Mouse (Mus musculus) hindbrain, embryonic 16.5 days (tissue): ENCODE results near the gene Hist1h4j. TPM values are rescaled to one million over a fixed set of nuclear protein-coding genes. Genes with fewer than 3 reads are reported as not detected.

Experiments
- microRNA-seq: library from miRNA; unstranded; fragments of <30 nt; microRNA quantifications from one replicate; pipeline ENCODE4, GENCODE M21; 2017
- polyA plus RNA-seq: library from polyadenylated mRNA; unstranded; fragments of >200 nt; fragmentation: Nextera tagmentation; extraction: Ambion mirVana; gene quantifications from 2 replicates; pipeline ENCODE4 v1.2.1, GENCODE M21; 2015

Hist1h4j gene
- polyA plus RNA-seq, 1 experiment from 2014 or later: 0.35 TPM

Small RNA genes lying within 50 kb of the gene (microRNA-seq; reads per million reads assigned to microRNA genes)
- gene Gm44357 (not detected), gene Gm44367 (not detected), gene Gm44454 (not detected)

Other genes with a start within 250 kb of the Hist1h4j start
- gene AK157302, start 239.8 kb upstream of the Hist1h4j start, polyA plus RNA-seq: 0.64 and 2.0 TPM in 2 replicates
- 6.5 and 23.7 TPM in 2 replicates for gene Gm11273, start 233.6 kb upstream of the Hist1h4j start, polyA plus RNA-seq
- 4.3 and 4.4 TPM in 2 replicates for gene Zkscan8, start 203.9 kb upstream of the Hist1h4j start, polyA plus RNA-seq
- 0.11 and 0.13 TPM in 2 replicates for gene Olfr1366, start 192.3 kb upstream of the Hist1h4j start, polyA plus RNA-seq
- gene Olfr1535, start 175.2 kb upstream of the Hist1h4j start, polyA plus RNA-seq: 0.05 and 0.09 TPM in 2 replicates
- gene Olfr1364, start 153.3 kb upstream of the Hist1h4j start, polyA plus RNA-seq: not detected in 2 replicates
- not detected in 2 replicates for gene Olfr1362, start 121.0 kb upstream of the Hist1h4j start, polyA plus RNA-seq
- 0.05 TPM in 1 of 2 replicates, not detected in the other for gene Olfr11, start 92.5 kb upstream of the Hist1h4j start, polyA plus RNA-seq
- not detected in 2 replicates for gene Olfr1361, start 71.7 kb upstream of the Hist1h4j start, polyA plus RNA-seq
- gene Olfr1360, start 57.7 kb upstream of the Hist1h4j start, polyA plus RNA-seq: not detected in 2 replicates
- gene Olfr1359, start 37.0 kb upstream of the Hist1h4j start, polyA plus RNA-seq: not detected in 2 replicates
- gene Hist1h2bl, start 18.9 kb upstream of the Hist1h4j start, polyA plus RNA-seq: not detected in 2 replicates
- gene Hist1h2ai, start 18.6 kb upstream of the Hist1h4j start, polyA plus RNA-seq: 5.1 and 6.5 TPM in 2 replicates
- 0.98 TPM in 1 of 2 replicates, not detected in the other for gene Hist1h3h, start 17.4 kb upstream of the Hist1h4j start, polyA plus RNA-seq
- gene Hist1h2bm, start 13.0 kb upstream of the Hist1h4j start, polyA plus RNA-seq: 0.50 and 1.2 TPM in 2 replicates
- gene Hist1h4k, start 15.4 kb downstream of the Hist1h4j start, polyA plus RNA-seq: not detected in 2 replicates
- 3.3 and 4.8 TPM in 2 replicates for gene Hist1h2ak, start 18.8 kb downstream of the Hist1h4j start, polyA plus RNA-seq
- gene Hist1h2bn, start 19.1 kb downstream of the Hist1h4j start, polyA plus RNA-seq: not detected in 2 replicates
- 2.7 and 3.1 TPM in 2 replicates for gene Hist1h1b, start 45.6 kb downstream of the Hist1h4j start, polyA plus RNA-seq
- gene Hist1h3i, start 48.3 kb downstream of the Hist1h4j start, polyA plus RNA-seq: 19.4 and 19.7 TPM in 2 replicates
- gene Hist1h2an, start 52.2 kb downstream of the Hist1h4j start, polyA plus RNA-seq: 1.2 TPM in 1 of 2 replicates, not detected in the other
- gene Hist1h2bp, start 52.4 kb downstream of the Hist1h4j start, polyA plus RNA-seq: not detected in 2 replicates
- 4.0 and 4.4 TPM in 2 replicates for gene Hist1h2bq, start 75.1 kb downstream of the Hist1h4j start, polyA plus RNA-seq
- gene Hist1h2ao, start 75.4 kb downstream of the Hist1h4j start, polyA plus RNA-seq: not detected in 2 replicates
- gene Hist1h4m, start 76.7 kb downstream of the Hist1h4j start, polyA plus RNA-seq: not detected in 2 replicates
- 2.9 and 4.2 TPM in 2 replicates for gene Hist1h4n, start 97.1 kb downstream of the Hist1h4j start, polyA plus RNA-seq
- gene Hist1h2ap, start 98.4 kb downstream of the Hist1h4j start, polyA plus RNA-seq: 530 and 568 TPM in 2 replicates
- 3.8 and 4.2 TPM in 2 replicates for gene Hist1h2br, start 98.7 kb downstream of the Hist1h4j start, polyA plus RNA-seq
- 10.6 and 12.4 TPM in 2 replicates for gene Zfp184, start 210.0 kb downstream of the Hist1h4j start, polyA plus RNA-seq
- gene Pom121l2, start 246.1 kb downstream of the Hist1h4j start, polyA plus RNA-seq: not detected in 2 replicates